Mouse (Mus musculus): ENCODE results near the gene Iqcd. TPM values are rescaled to one million over a fixed set of nuclear protein-coding genes. Genes with fewer than 3 reads are reported as not detected.

The Iqcd gene
- polyA plus RNA-seq, 1 experiment from 2014 or later = 0.60 TPM

GRCm38 (mm10) chr5:120590356-120591010 is 1.7 kb downstream of the Iqcd start:
- no peak overlapping the region for H3K27ac ChIP-seq (replicated peaks)
- no peak overlapping the region for H3K4me2 ChIP-seq (replicated peaks)
- no peak overlapping the region for H3K9ac ChIP-seq (replicated peaks)
- H3K36me3 ChIP-seq = no peaks in the 10 kb centered on the region
- 72% methylated on average over 16 of the region's 16 CpGs for WGBS
- ATAC-seq (ENCODE audit: low FRiP score, low read depth) = no peak
- H3K9me3 ChIP-seq = no peaks in the 10 kb centered on the region
- H3K4me3 ChIP-seq = no peak overlapping the region
- H3K27me3 ChIP-seq = peaks cover 16% of the 10 kb centered on the region; the same call in 1 of the 2 replicates
- H3K4me1 ChIP-seq = peaks cover 27% of the 10 kb centered on the region

- 63% methylated on average over 7 of the region's 7 CpGs for WGBS
- Histone ChIP-seq H3K4me1 (peaks cover 17% of the 10 kb centered on the region), H3K27me3 (peaks cover 8% of the 10 kb centered on the region; the same call in 1 of the 2 replicates), H3K9me3 (no peaks in the 10 kb centered on the region), H3K9ac (replicated peaks) (no peak overlapping the region), H3K27ac (replicated peaks) (no peak overlapping the region), H3K36me3 (no peaks in the 10 kb centered on the region), H3K4me2 (replicated peaks) (no peak overlapping the region), H3K4me3 (no peak overlapping the region)
- no peak for ATAC-seq (ENCODE audit: low FRiP score, low read depth)
Measured at GRCm38 (mm10) chr5:120592141-120592540, 3.3 kb downstream of the Iqcd start.

- no peaks in the 10 kb centered on the region for H3K9me3 ChIP-seq
- H3K27ac ChIP-seq (replicated peaks) = no peak overlapping the region
- no peaks in the 10 kb centered on the region for H3K36me3 ChIP-seq
- 84% methylated on average over 6 of the region's 6 CpGs for WGBS
- no peaks in the 10 kb centered on the region; the same call in 1 of the 2 replicates for H3K4me1 ChIP-seq
- H3K9ac ChIP-seq (replicated peaks) = no peak overlapping the region
- no peak overlapping the region for H3K4me2 ChIP-seq (replicated peaks)
- ATAC-seq (ENCODE audit: low FRiP score, low read depth) = no peak
- no peaks in the 10 kb centered on the region for H3K27me3 ChIP-seq
- H3K4me3 ChIP-seq = no peak overlapping the region
Measured at GRCm38 (mm10) chr5:120594485-120594884, 5.7 kb downstream of the Iqcd start.

GRCm38 (mm10) chr5:120599625-120600024 is 10.8 kb downstream of the Iqcd start:
- H3K36me3 ChIP-seq = no peaks in the 10 kb centered on the region
- no peaks in the 10 kb centered on the region; the same call in 1 of the 2 replicates for H3K4me1 ChIP-seq
- H3K9me3 ChIP-seq = no peaks in the 10 kb centered on the region
- H3K9ac ChIP-seq (replicated peaks) = no peak overlapping the region
- H3K27me3 ChIP-seq = no peaks in the 10 kb centered on the region
- 95% methylated on average over 6 of the region's 6 CpGs for WGBS
- no peak for ATAC-seq (ENCODE audit: low FRiP score, low read depth)
- no peak overlapping the region for H3K4me3 ChIP-seq
- H3K4me2 ChIP-seq (replicated peaks) = no peak overlapping the region
- no peak overlapping the region for H3K27ac ChIP-seq (replicated peaks)

GRCm38 (mm10) chr5:120600946-120601668 is 12.3 kb downstream of the Iqcd start:
- Histone ChIP-seq H3K36me3 (no peaks in the 10 kb centered on the region), H3K4me3 (no peak overlapping the region), H3K27me3 (no peaks in the 10 kb centered on the region), H3K9ac (replicated peaks) (no peak overlapping the region), H3K27ac (replicated peaks) (no peak overlapping the region), H3K4me1 (peaks cover 6% of the 10 kb centered on the region; the same call in 1 of the 2 replicates), H3K9me3 (no peaks in the 10 kb centered on the region), H3K4me2 (replicated peaks) (no peak overlapping the region)
- ATAC-seq (ENCODE audit: low FRiP score, low read depth) = no peak
- 61% methylated on average over 11 of the region's 11 CpGs for WGBS

- ATAC-seq (ENCODE audit: low FRiP score, low read depth) = no peak
- no peaks in the 10 kb centered on the region for H3K36me3 ChIP-seq
- H3K4me2 ChIP-seq (replicated peaks) = no peak overlapping the region
- no peaks in the 10 kb centered on the region for H3K9me3 ChIP-seq
- peaks cover 6% of the 10 kb centered on the region; the same call in 1 of the 2 replicates for H3K4me1 ChIP-seq
- no peak overlapping the region for H3K9ac ChIP-seq (replicated peaks)
- H3K27me3 ChIP-seq = no peaks in the 10 kb centered on the region
- 96% methylated on average over 12 of the region's 12 CpGs for WGBS
- H3K27ac ChIP-seq (replicated peaks) = no peak overlapping the region
- no peak overlapping the region for H3K4me3 ChIP-seq
Measured at GRCm38 (mm10) chr5:120602210-120602609, 13.4 kb downstream of the Iqcd start.

GRCm38 (mm10) chr5:120603515-120603914 is 14.7 kb downstream of the Iqcd start:
- no peaks in the 10 kb centered on the region for H3K9me3 ChIP-seq
- H3K4me1 ChIP-seq = peaks cover 6% of the 10 kb centered on the region; the same call in 1 of the 2 replicates
- no peaks in the 10 kb centered on the region for H3K27me3 ChIP-seq
- no peak overlapping the region for H3K9ac ChIP-seq (replicated peaks)
- H3K27ac ChIP-seq (replicated peaks) = no peak overlapping the region
- H3K4me3 ChIP-seq = no peak overlapping the region
- H3K36me3 ChIP-seq = peaks cover 4% of the 10 kb centered on the region; the same call in 1 of the 2 replicates
- 59% methylated on average over 7 of the region's 7 CpGs for WGBS
- H3K4me2 ChIP-seq (replicated peaks) = no peak overlapping the region
- no peak for ATAC-seq (ENCODE audit: low FRiP score, low read depth)

- Histone ChIP-seq H3K9me3 (no peaks in the 10 kb centered on the region), H3K4me3 (peak overlapping the region; percentile 38), H3K4me2 (replicated peaks) (peak overlapping the region; percentile 65), H3K36me3 (peaks cover 17% of the 10 kb centered on the region; the same call in 1 of the 2 replicates), H3K4me1 (peaks cover 6% of the 10 kb centered on the region; the same call in 1 of the 2 replicates), H3K27ac (replicated peaks) (no peak overlapping the region), H3K27me3 (no peaks in the 10 kb centered on the region), H3K9ac (replicated peaks) (no peak overlapping the region)
- 4% methylated on average over 6 of the region's 6 CpGs for WGBS
- ATAC-seq (ENCODE audit: low FRiP score, low read depth) = no peak
Measured at GRCm38 (mm10) chr5:120604839-120605238, 16.0 kb downstream of the Iqcd start.

GRCm38 (mm10) chr5:120605241-120605661 is 16.4 kb downstream of the Iqcd start:
- Histone ChIP-seq H3K9me3 (no peaks in the 10 kb centered on the region), H3K36me3 (peaks cover 17% of the 10 kb centered on the region; the same call in 1 of the 2 replicates), H3K9ac (replicated peaks) (peak overlapping the region; percentile 60), H3K27me3 (no peaks in the 10 kb centered on the region), H3K4me1 (peaks cover 6% of the 10 kb centered on the region; the same call in 1 of the 2 replicates), H3K4me2 (replicated peaks) (peak overlapping the region; percentile 65), H3K4me3 (peak overlapping the region; percentile 38), H3K27ac (replicated peaks) (peak overlapping the region; percentile 58)
- ATAC-seq (ENCODE audit: low FRiP score, low read depth) = peak; percentile 42; the same call in 1 of the 2 replicates
- WGBS = 4% methylated on average over 10 of the region's 10 CpGs

GRCm38 (mm10) chr5:120605688-120606087 is 16.9 kb downstream of the Iqcd start:
- Histone ChIP-seq H3K27me3 (no peaks in the 10 kb centered on the region), H3K4me3 (peak overlapping the region; percentile 38), H3K4me2 (replicated peaks) (peak overlapping the region; percentile 65), H3K4me1 (peaks cover 6% of the 10 kb centered on the region; the same call in 1 of the 2 replicates), H3K27ac (replicated peaks) (peak overlapping the region; percentile 58; the same call in 1 of the 2 replicates), H3K36me3 (peaks cover 17% of the 10 kb centered on the region; the same call in 1 of the 2 replicates), H3K9me3 (no peaks in the 10 kb centered on the region), H3K9ac (replicated peaks) (peak overlapping the region; percentile 60)
- ATAC-seq (ENCODE audit: low FRiP score, low read depth) = peak; percentile 64
- 3% methylated on average over 8 of the region's 8 CpGs for WGBS

- H3K27ac ChIP-seq (replicated peaks) = no peak overlapping the region
- H3K36me3 ChIP-seq = peaks cover 17% of the 10 kb centered on the region; the same call in 1 of the 2 replicates
- no peaks in the 10 kb centered on the region for H3K9me3 ChIP-seq
- ATAC-seq (ENCODE audit: low FRiP score, low read depth) = no peak
- no peak overlapping the region for H3K4me3 ChIP-seq
- peaks cover 14% of the 10 kb centered on the region for H3K4me1 ChIP-seq
- H3K27me3 ChIP-seq = no peaks in the 10 kb centered on the region
- 67% methylated on average over 25 of the region's 25 CpGs for WGBS
- H3K9ac ChIP-seq (replicated peaks) = no peak overlapping the region
- no peak overlapping the region for H3K4me2 ChIP-seq (replicated peaks)
Measured at GRCm38 (mm10) chr5:120606590-120607200, 17.9 kb downstream of the Iqcd start.

GRCm38 (mm10) chr5:120607335-120607734 is 18.5 kb downstream of the Iqcd start:
- no peak for ATAC-seq (ENCODE audit: low FRiP score, low read depth)
- no peaks in the 10 kb centered on the region for H3K27me3 ChIP-seq
- WGBS = 79% methylated on average over 3 of the region's 3 CpGs
- H3K4me1 ChIP-seq = peaks cover 16% of the 10 kb centered on the region
- H3K27ac ChIP-seq (replicated peaks) = no peak overlapping the region
- H3K9ac ChIP-seq (replicated peaks) = no peak overlapping the region
- no peak overlapping the region for H3K4me2 ChIP-seq (replicated peaks)
- H3K9me3 ChIP-seq = no peaks in the 10 kb centered on the region
- H3K36me3 ChIP-seq = peaks cover 17% of the 10 kb centered on the region; the same call in 1 of the 2 replicates
- no peak overlapping the region for H3K4me3 ChIP-seq
